Mouse (Mus musculus) liver, embryonic 14.5 days (tissue): Measurements from ENCODE around the gene Dpf2.

ENCODE experiments used
- CTCF ChIP-seq: IDR thresholded peaks from 2 replicates; pipeline ENCODE4 v1.5.1; 2016; ENCODE audit warnings: antibody characterized with exemption, low read depth, control low read depth
- EP300 ChIP-seq: IDR thresholded peaks from 2 replicates; pipeline ENCODE4 v1.6.1; 2016; ENCODE audit warnings: antibody characterized with exemption, low read depth

DNA sequence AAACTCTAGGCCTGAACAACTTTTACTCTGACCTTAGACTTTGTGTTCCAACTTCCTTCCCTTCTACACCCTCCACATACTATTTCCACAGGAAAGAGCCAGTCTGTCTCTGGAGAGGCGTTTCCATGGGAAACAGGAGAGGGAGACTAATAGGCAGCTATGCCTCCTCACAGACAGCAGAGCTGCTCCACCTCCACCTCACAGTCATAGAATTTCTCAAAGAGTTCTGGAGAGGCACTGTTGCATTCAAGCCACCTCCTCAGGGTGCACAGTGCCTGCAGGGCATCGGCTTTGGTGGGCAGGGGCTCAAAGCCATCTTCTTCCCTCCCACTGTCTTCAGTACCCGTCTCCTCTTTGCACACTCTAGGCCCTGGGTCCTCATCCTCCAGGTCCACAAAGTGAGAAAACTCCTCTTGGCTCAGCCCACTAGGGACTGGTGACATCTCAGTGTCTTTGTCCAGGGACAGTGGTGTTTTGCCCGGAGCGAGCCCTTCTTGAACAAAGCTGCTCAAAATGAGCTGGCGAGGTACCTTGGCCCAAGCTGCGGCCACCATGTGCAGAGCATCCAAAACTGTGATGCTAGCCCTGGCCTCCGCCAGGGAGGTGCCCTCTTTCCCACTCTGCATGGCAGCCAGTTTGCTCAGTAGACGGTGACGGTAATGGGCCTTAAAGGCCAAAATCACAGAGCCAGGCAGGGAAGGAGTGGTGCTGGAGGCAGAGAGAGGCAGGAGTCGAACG, 21.1 kb downstream of the Dpf2 start:
- TF ChIP-seq CTCF (no peak), EP300 (no peak)
